Mouse (Mus musculus) testis, adult 2 months (tissue): ENCODE measurements around the gene Exosc2.

Experiments used
- CTCF ChIP-seq: fragments of 200-500 bp; IDR thresholded peaks from 2 replicates; pipeline ENCODE4 v1.5.1; 2012; ENCODE audit warnings: low read depth, mild to moderate bottlenecking, inconsistent platforms, low read length, moderate library complexity; ENCODE audit not compliant: control insufficient read depth, insufficient read depth, insufficient replicate concordance
- POLR2A ChIP-seq: fragments of 200-500 bp; IDR thresholded peaks from 2 replicates; pipeline ENCODE4 v1.6.1; 2012; ENCODE audit warnings: low read depth, mild to moderate bottlenecking, inconsistent platforms, low read length, moderate library complexity; ENCODE audit not compliant: control insufficient read depth

GRCm38 (mm10) chr2:31641929-31642328 lies 28.6 kb upstream of the Exosc2 start:
- no peak for TF ChIP-seq CTCF
- no peak for TF ChIP-seq POLR2A
